Mouse (Mus musculus) monocyte, adult 5-6 weeks (primary cell): ENCODE measurements around the gene Gm20869. TPM values are rescaled to one million over a fixed set of nuclear protein-coding genes. Genes with fewer than 3 reads are reported as not detected.
"Not testable (repeated sequence)": the region's sequence is repeated elsewhere in the genome, so short reads cannot be mapped to it uniquely, and the experiment has no call there.

ENCODE experiments used
- ATAC-seq: fragments of 153-309, 156-312 bp; replicated peaks from 2 replicates; pipeline ENCODE4 v1.8.0; 2017; ENCODE audit warnings: mild to moderate bottlenecking; ENCODE audit not compliant: low TSS enrichment, insufficient number of reproducible peaks, severe bottlenecking, poor library complexity, low FRiP score
- total RNA-seq: library from RNA; stranded (forward); fragments of 200-1000, 200-491, 200-594 nt; gene quantifications from 3 replicates; pipeline ENCODE4 v1.2.3, GENCODE M21; 2017

The Gm20869 gene
- not detected in 3 replicates for total RNA-seq

DNA sequence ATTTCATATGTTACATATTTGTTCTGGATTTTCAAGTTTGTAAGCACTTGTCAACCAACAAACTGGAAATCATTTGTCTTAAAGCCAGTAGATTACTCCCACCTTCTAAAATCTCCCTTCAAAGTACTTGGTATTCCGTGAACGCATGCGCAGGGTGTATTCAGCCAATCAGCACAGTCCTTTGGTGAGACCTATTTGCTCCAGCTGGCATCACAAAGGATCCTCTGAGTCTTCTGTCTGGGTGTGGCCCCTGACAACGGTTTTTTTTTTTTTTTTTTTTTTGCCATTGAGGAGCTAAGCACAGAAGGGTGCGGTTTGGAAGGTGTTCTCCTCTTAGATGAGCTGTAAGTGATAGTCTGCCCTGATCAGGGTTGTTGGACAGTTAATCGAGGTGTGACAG lies at the start of gene Gm20869:
Gm20869 (plus strand) TSS at position 301 of the 400 bp plus-strand sequence.
- not testable (repeated sequence) for ATAC-seq

Other genes starting within 250 kb of the Gm20869 start
- not detected in 3 replicates for gene Gm20870, start 222.6 kb downstream of the Gm20869 start, total RNA-seq